9 mouse cellular contexts compared by ENCODE assay signal in the genomic region with DNA sequence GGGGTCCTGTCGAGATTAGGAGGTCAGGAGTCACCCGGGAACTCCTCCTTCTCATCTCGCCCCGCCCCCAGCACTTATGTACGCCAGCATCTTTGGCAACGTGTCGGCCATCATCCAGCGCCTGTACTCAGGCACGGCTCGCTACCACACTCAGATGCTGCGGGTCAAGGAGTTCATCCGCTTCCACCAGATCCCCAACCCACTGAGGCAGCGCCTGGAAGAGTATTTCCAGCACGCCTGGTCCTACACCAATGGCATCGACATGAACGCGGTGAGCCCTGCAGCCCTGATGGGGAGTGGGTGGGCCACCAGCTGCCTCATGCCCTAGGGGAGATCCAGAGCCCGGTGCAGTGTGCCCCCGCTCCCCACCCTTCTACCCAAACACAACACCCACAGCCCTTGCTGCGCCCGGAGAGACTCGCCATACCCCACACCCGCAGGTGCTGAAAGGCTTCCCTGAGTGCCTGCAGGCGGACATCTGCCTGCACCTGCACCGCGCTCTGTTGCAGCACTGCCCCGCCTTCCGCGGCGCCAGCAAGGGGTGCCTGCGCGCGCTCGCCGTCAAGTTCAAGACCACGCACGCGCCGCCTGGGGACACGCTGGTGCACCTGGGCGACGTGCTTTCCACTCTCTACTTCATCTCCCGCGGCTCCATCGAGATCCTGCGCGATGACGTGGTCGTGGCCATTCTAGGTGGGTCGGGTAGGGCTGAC. TPM values are rescaled to one million over a fixed set of nuclear protein-coding genes. Genes with fewer than 3 reads are reported as not detected.
DNase-seq lines count a peak whose midpoint lies in the region; ATAC-seq lines count a peak whose summit lies in the region.
"Had no signal": no experiment of that assay in that cellular context is flagged by ENCODE, and none has a peak within 500 bp of the region (broad histone marks: within the 10 kb centered on the region; RNA-seq: fewer than 3 reads in every experiment).

No protein-coding gene starts in this region.

- H3K27me3 ChIP-seq in kidney, embryonic 15.5 days: peaks cover 29% of the 10 kb centered on the region
- H3K27me3 ChIP-seq in hindbrain, embryonic 12.5 days: peaks cover 32% of the 10 kb centered on the region
- peaks cover 22% of the 10 kb centered on the region for H3K27me3 ChIP-seq in limb, embryonic 11.5 days (ENCODE audit: control insufficient read depth, insufficient read depth, low read length)

- no peak overlapping the region for H3K9ac ChIP-seq in kidney, embryonic 15.5 days
- peak overlapping the region; percentile 65; the same call in 1 of the 2 replicates for H3K9ac ChIP-seq in hindbrain, embryonic 12.5 days
- no peak overlapping the region for H3K9ac ChIP-seq in limb, embryonic 11.5 days (ENCODE audit: low read length)

- peak overlapping the region; percentile 42 for H3K4me3 ChIP-seq in kidney, embryonic 15.5 days (replicated peaks)
- H3K4me3 ChIP-seq in hindbrain, embryonic 12.5 days: peak overlapping the region; percentile 40
- peak overlapping the region; percentile 20 for H3K4me3 ChIP-seq in limb, embryonic 11.5 days (ENCODE audit: low read depth, low read length)

- under 1% methylated on average over 50 of the region's 50 CpGs for whole genome bisulfite sequencing in kidney, embryonic 15.5 days
- WGBS in hindbrain, embryonic 12.5 days: under 1% methylated on average over 50 of the region's 50 CpGs
- WGBS in limb, embryonic 11.5 days: under 1% methylated on average over 50 of the region's 50 CpGs

- H3K4me2 ChIP-seq in kidney, embryonic 15.5 days: peak overlapping the region; percentile 75
- peak overlapping the region; percentile 80 for H3K4me2 ChIP-seq in hindbrain, embryonic 12.5 days (replicated peaks)
- H3K4me2 ChIP-seq in limb, embryonic 11.5 days (ENCODE audit: low read depth, severe bottlenecking): peak overlapping the region; percentile 58

- H3K27ac ChIP-seq in kidney, embryonic 15.5 days: no peak overlapping the region
- no peak overlapping the region for H3K27ac ChIP-seq in hindbrain, embryonic 12.5 days
- no peak overlapping the region for H3K27ac ChIP-seq in limb, embryonic 11.5 days (replicated peaks; ENCODE audit: low read depth, low read length)
- H3K27ac ChIP-seq: macrophage had no signal

- no peaks in the 10 kb centered on the region for H3K9me3 ChIP-seq in kidney, embryonic 15.5 days (replicated peaks)
- no peaks in the 10 kb centered on the region for H3K9me3 ChIP-seq in hindbrain, embryonic 12.5 days (replicated peaks)
- H3K9me3 ChIP-seq in limb, embryonic 11.5 days (ENCODE audit: control insufficient read depth, low read length): no peaks in the 10 kb centered on the region

- 0 out of 2 replicates have a peak, but pooled peaks have one; percentile 22 for ATAC-seq in kidney, embryonic 15.5 days (replicated peaks; ENCODE audit: low FRiP score)
- peak; percentile 72 for ATAC-seq in hindbrain, embryonic 12.5 days (ENCODE audit: low FRiP score)
- 0 out of 2 replicates have a peak, but pooled peaks have one; percentile 23 for ATAC-seq in limb, embryonic 11.5 days (ENCODE audit: insufficient number of reproducible peaks, low FRiP score, low TSS enrichment, low read depth)
- no peak for ATAC-seq in erythroblast, adult 5-6 weeks (replicated peaks; ENCODE audit: low FRiP score, poor library complexity, severe bottlenecking)

- peaks cover 10% of the 10 kb centered on the region for H3K4me1 ChIP-seq in kidney, embryonic 15.5 days
- peaks cover 14% of the 10 kb centered on the region for H3K4me1 ChIP-seq in hindbrain, embryonic 12.5 days
- H3K4me1 ChIP-seq in limb, embryonic 11.5 days (ENCODE audit: control insufficient read depth, insufficient read depth, low read length): peaks cover 5% of the 10 kb centered on the region

- no peak for DNase-seq in kidney, adult 18-20 months
- peak; percentile 46 to 66 for DNase-seq in cerebellum, postnatal 25 days
- peak; percentile 40 for DNase-seq in limb, embryonic 11.5 days (ENCODE audit: low spot score)
- DNase-seq in right cerebral cortex, adult 2 months (ENCODE audit: low spot score in 2 of 2): peak; percentile 61 to 65
- DNase-seq in gastrocnemius, postnatal 10 days: no peak

- no peaks in the 10 kb centered on the region for H3K36me3 ChIP-seq in kidney, embryonic 15.5 days
- no peaks in the 10 kb centered on the region for H3K36me3 ChIP-seq in hindbrain, embryonic 12.5 days
- no peaks in the 10 kb centered on the region for H3K36me3 ChIP-seq in limb, embryonic 11.5 days (ENCODE audit: control insufficient read depth, insufficient read depth, low read length)

RNA-seq across cellular contexts. Expression of a gene that starts 12.3 kb away (rescaled TPM):
- polyA plus RNA-seq in kidney, embryonic 15.5 days (2015; fragmentation: Nextera tagmentation; extraction: Ambion mirVana): 0.26 and 0.39 TPM in 2 replicates
- polyA plus RNA-seq in hindbrain, embryonic 12.5 days (2016; fragmentation: Nextera tagmentation; extraction: Ambion mirVana): 0.85 and 1.2 TPM in 2 replicates
- polyA plus RNA-seq in limb, embryonic 11.5 days (2014; fragmentation: Nextera tagmentation; extraction: Ambion mirVana): 0.14 and 0.39 TPM in 2 replicates
- total RNA-seq in gastrocnemius, postnatal 10 days (2021): not detected
- total RNA-seq in erythroblast, adult 5-6 weeks (2015; ENCODE audit: low replicate concordance): not detected in 2 replicates
- total RNA-seq in erythroblast, adult 5-6 weeks (2017; ENCODE audit: low replicate concordance): 0.68 TPM in 1 of 2 replicates, not detected in the other
- polyA plus RNA-seq: macrophage had no signal

RNA-seq across cellular contexts. Expression of a gene that starts 16.5 kb away (rescaled TPM):
- 62.9 and 67.4 TPM in 2 replicates for polyA plus RNA-seq in kidney, embryonic 15.5 days (2015; fragmentation: Nextera tagmentation; extraction: Ambion mirVana)
- 122 and 136 TPM in 2 replicates for polyA plus RNA-seq in hindbrain, embryonic 12.5 days (2016; fragmentation: Nextera tagmentation; extraction: Ambion mirVana)
- 75.3 and 82.5 TPM in 2 replicates for polyA plus RNA-seq in limb, embryonic 11.5 days (2014; fragmentation: Nextera tagmentation; extraction: Ambion mirVana)
- 10 to 100 TPM; 39.2 to 40.9 TPM for total RNA-seq in gastrocnemius, postnatal 10 days (2021)
- 20.5 and 25.9 TPM in 2 replicates for total RNA-seq in erythroblast, adult 5-6 weeks (2015; ENCODE audit: low replicate concordance)
- total RNA-seq in erythroblast, adult 5-6 weeks (2017; ENCODE audit: low replicate concordance): 20.2 and 27.3 TPM in 2 replicates

RNA-seq across cellular contexts. Expression of a gene that starts 25.7 kb away (rescaled TPM):
- polyA plus RNA-seq in kidney, embryonic 15.5 days (2015; fragmentation: Nextera tagmentation; extraction: Ambion mirVana): not detected in 2 replicates
- polyA plus RNA-seq in hindbrain, embryonic 12.5 days (2016; fragmentation: Nextera tagmentation; extraction: Ambion mirVana): not detected in 2 replicates
- polyA plus RNA-seq in limb, embryonic 11.5 days (2014; fragmentation: Nextera tagmentation; extraction: Ambion mirVana): not detected in 2 replicates
- total RNA-seq in gastrocnemius, postnatal 10 days (2021): not detected
- total RNA-seq in erythroblast, adult 5-6 weeks (2015; ENCODE audit: low replicate concordance): not detected in 2 replicates
- total RNA-seq in erythroblast, adult 5-6 weeks (2017; ENCODE audit: low replicate concordance): not detected in 2 replicates
- polyA plus RNA-seq: macrophage had no signal

RNA-seq across cellular contexts. Expression of a gene that starts 45.7 kb away (rescaled TPM):
- 11.4 and 12.1 TPM in 2 replicates for polyA plus RNA-seq in kidney, embryonic 15.5 days (2015; fragmentation: Nextera tagmentation; extraction: Ambion mirVana)
- 9.0 and 9.2 TPM in 2 replicates for polyA plus RNA-seq in hindbrain, embryonic 12.5 days (2016; fragmentation: Nextera tagmentation; extraction: Ambion mirVana)
- 10.3 and 12.9 TPM in 2 replicates for polyA plus RNA-seq in limb, embryonic 11.5 days (2014; fragmentation: Nextera tagmentation; extraction: Ambion mirVana)
- total RNA-seq in gastrocnemius, postnatal 10 days (2021): 10 to 100 TPM; 25.3 to 31.4 TPM
- total RNA-seq in erythroblast, adult 5-6 weeks (2015; ENCODE audit: low replicate concordance): 1.2 and 1.9 TPM in 2 replicates
- total RNA-seq in erythroblast, adult 5-6 weeks (2017; ENCODE audit: low replicate concordance): 0.17 and 8.5 TPM in 2 replicates

RNA-seq across cellular contexts. Expression of a gene that starts 52.5 kb away (rescaled TPM):
- polyA plus RNA-seq in kidney, embryonic 15.5 days (2015; fragmentation: Nextera tagmentation; extraction: Ambion mirVana): 9.8 and 11.1 TPM in 2 replicates
- polyA plus RNA-seq in hindbrain, embryonic 12.5 days (2016; fragmentation: Nextera tagmentation; extraction: Ambion mirVana): 1.3 and 1.6 TPM in 2 replicates
- polyA plus RNA-seq in limb, embryonic 11.5 days (2014; fragmentation: Nextera tagmentation; extraction: Ambion mirVana): 0.09 and 0.15 TPM in 2 replicates
- total RNA-seq in gastrocnemius, postnatal 10 days (2021): 10 to 100 TPM; 40.0 to 40.5 TPM
- 0.96 and 7.3 TPM in 2 replicates for total RNA-seq in erythroblast, adult 5-6 weeks (2015; ENCODE audit: low replicate concordance)
- total RNA-seq in erythroblast, adult 5-6 weeks (2017; ENCODE audit: low replicate concordance): 2.3 and 5.3 TPM in 2 replicates

Comparison
In these comparisons a context has a peak if more than half of its experiments do, and no peak if none do; other contexts are left out.
1. DNase-seq: peak in cerebellum, postnatal 25 days (2 of 2), limb, embryonic 11.5 days (single experiment) and right cerebral cortex, adult 2 months (2 of 2); none in kidney, adult 18-20 months (single experiment) and gastrocnemius, postnatal 10 days (single experiment).
2. Peak in every context shown above with its lines, with median percentiles within 50 percentile points of each other: H3K4me2 ChIP-seq and H3K4me3 ChIP-seq.